Mouse (Mus musculus): ENCODE data around the gene Ly6g6d. TPM values are rescaled to one million over a fixed set of nuclear protein-coding genes. Genes with fewer than 3 reads are reported as not detected.
"Not testable (repeated sequence)": the region's sequence is repeated elsewhere in the genome, so short reads cannot be mapped to it uniquely, and the experiment has no call there.

The Ly6g6d gene
- polyA plus RNA-seq (2012; rRNA removed) = 8.5 and 10.4 TPM in 2 replicates

GRCm38 (mm10) chr17:35077786-35078233 lies at the start of gene Ly6g6d:
Gene Ly6g6d (minus strand): TSS chr17:35078065.
- Histone ChIP-seq H3K4me1 (ENCODE audit: control insufficient read depth, insufficient read depth, low read length) (peaks cover 41% of the 10 kb centered on the region), H3K27ac (ENCODE audit: insufficient read depth, low read length) (peak within 1 kb of the TSS; percentile 19; the same call in 1 of the 2 replicates), H3K27me3 (ENCODE audit: control insufficient read depth, insufficient read depth, low read length) (no peaks in the 10 kb centered on the region), H3K4me3 (replicated peaks; ENCODE audit: insufficient read depth, low read depth, low read length) (peak within 1 kb of the TSS; percentile 51)
- TF ChIP-seq CTCF (IDR thresholded peaks at IDR 0.05; ENCODE audit: borderline replicate concordance, insufficient read depth, low read depth, low read length) = peak; percentile 46; the same call in 1 of the 2 replicates
- TF ChIP-seq POLR2A (IDR thresholded peaks at IDR 0.05; ENCODE audit: borderline replicate concordance, insufficient read depth, low read length) = peak; percentile 27; the same call in 1 of the 2 replicates
- 17% methylated on average over 14 of the region's 14 CpGs for WGBS
- DNase-seq = peak; percentile 37 to 67

- DNase-seq = no peak
- Histone ChIP-seq H3K4me1 (ENCODE audit: control insufficient read depth, insufficient read depth, low read length) (peaks cover 10% of the 10 kb centered on the region), H3K4me3 (replicated peaks; ENCODE audit: insufficient read depth, low read depth, low read length) (peak overlapping the region; percentile 79), H3K27me3 (ENCODE audit: control insufficient read depth, insufficient read depth, low read length) (no peaks in the 10 kb centered on the region), H3K27ac (ENCODE audit: insufficient read depth, low read length) (no peak overlapping the region)
- TF ChIP-seq POLR2A (IDR thresholded peaks at IDR 0.05; ENCODE audit: borderline replicate concordance, insufficient read depth, low read length) (no peak), CTCF (IDR thresholded peaks at IDR 0.05; ENCODE audit: borderline replicate concordance, insufficient read depth, low read depth, low read length) (no peak)
- 57% methylated on average over 13 of the region's 13 CpGs for WGBS
These were observed 49.2 kb upstream of the Ly6g6d start for GRCm38 (mm10) chr17:35127017-35127416.

- peak; percentile 73 to 78 for DNase-seq
- peaks cover 10% of the 10 kb centered on the region for H3K4me1 ChIP-seq (ENCODE audit: control insufficient read depth, insufficient read depth, low read length)
- 1% methylated on average over 36 of the region's 36 CpGs for WGBS
These were observed 48.3 kb upstream of the Ly6g6d start, which contains the start of gene D17H6S53E for GRCm38 (mm10) chr17:35126206-35126611. Gene D17H6S53E (plus strand): TSS chr17:35126373.

GRCm38 (mm10) chr17:35125578-35125977 lies 47.7 kb upstream of the Ly6g6d start:
- H3K4me1 ChIP-seq (ENCODE audit: control insufficient read depth, insufficient read depth, low read length) = peaks cover 10% of the 10 kb centered on the region
- peak overlapping the region; percentile 23 for H3K4me3 ChIP-seq (replicated peaks; ENCODE audit: insufficient read depth, low read depth, low read length)
- 27% methylated on average over 6 of the region's 6 CpGs for WGBS
- H3K27ac ChIP-seq (ENCODE audit: insufficient read depth, low read length) = peak overlapping the region; percentile 10; the same call in 1 of the 2 replicates
- TF ChIP-seq POLR2A (IDR thresholded peaks at IDR 0.05; ENCODE audit: borderline replicate concordance, insufficient read depth, low read length) = no peak
- no peak for TF ChIP-seq CTCF (IDR thresholded peaks at IDR 0.05; ENCODE audit: borderline replicate concordance, insufficient read depth, low read depth, low read length)
- H3K27me3 ChIP-seq (ENCODE audit: control insufficient read depth, insufficient read depth, low read length) = no peaks in the 10 kb centered on the region
- no peak for DNase-seq

More at GRCm38 (mm10) chr17:35126206-35126611, 48.3 kb upstream of the Ly6g6d start, which contains the start of gene D17H6S53E:
- TF ChIP-seq CTCF (IDR thresholded peaks at IDR 0.05; ENCODE audit: borderline replicate concordance, insufficient read depth, low read depth, low read length) (no peak), POLR2A (IDR thresholded peaks at IDR 0.05; ENCODE audit: borderline replicate concordance, insufficient read depth, low read length) (peak; percentile 57; the same call in 1 of the 2 replicates)
- Histone ChIP-seq H3K27ac (ENCODE audit: insufficient read depth, low read length) (peak within 1 kb of the TSS; percentile 78), H3K4me3 (replicated peaks; ENCODE audit: insufficient read depth, low read depth, low read length) (peak within 1 kb of the TSS; percentile 79), H3K27me3 (ENCODE audit: control insufficient read depth, insufficient read depth, low read length) (no peaks in the 10 kb centered on the region)

- DNase-seq = no peak
- no peaks in the 10 kb centered on the region for H3K27me3 ChIP-seq (ENCODE audit: control insufficient read depth, insufficient read depth, low read length)
- TF ChIP-seq CTCF (IDR thresholded peaks at IDR 0.05; ENCODE audit: borderline replicate concordance, insufficient read depth, low read depth, low read length) (no peak), POLR2A (IDR thresholded peaks at IDR 0.05; ENCODE audit: borderline replicate concordance, insufficient read depth, low read length) (no peak)
- H3K4me3 ChIP-seq (replicated peaks; ENCODE audit: insufficient read depth, low read depth, low read length) = no peak overlapping the region
- no peak overlapping the region for H3K27ac ChIP-seq (ENCODE audit: insufficient read depth, low read length)
- peaks cover 10% of the 10 kb centered on the region for H3K4me1 ChIP-seq (ENCODE audit: control insufficient read depth, insufficient read depth, low read length)
- 94% methylated on average over 1 of the region's 1 CpGs for WGBS
These were observed 47.2 kb upstream of the Ly6g6d start for GRCm38 (mm10) chr17:35125081-35125480.

GRCm38 (mm10) chr17:35124261-35124896 lies 46.5 kb upstream of the Ly6g6d start:
- whole genome bisulfite sequencing = 92% methylated on average over 12 of the region's 12 CpGs

GRCm38 (mm10) chr17:35123287-35123686 lies 45.4 kb upstream of the Ly6g6d start:
- not testable (repeated sequence) for H3K27me3 ChIP-seq (ENCODE audit: control insufficient read depth, insufficient read depth, low read length); DNase-seq; H3K4me3 ChIP-seq (replicated peaks; ENCODE audit: insufficient read depth, low read depth, low read length); H3K4me1 ChIP-seq (ENCODE audit: control insufficient read depth, insufficient read depth, low read length); H3K27ac ChIP-seq (ENCODE audit: insufficient read depth, low read length)
- 73% methylated on average over 9 of the region's 9 CpGs for WGBS

More at GRCm38 (mm10) chr17:35124261-35124896, 46.5 kb upstream of the Ly6g6d start:
- DNase-seq; H3K4me3 ChIP-seq (replicated peaks; ENCODE audit: insufficient read depth, low read depth, low read length); H3K27ac ChIP-seq (ENCODE audit: insufficient read depth, low read length); H3K27me3 ChIP-seq (ENCODE audit: control insufficient read depth, insufficient read depth, low read length); H3K4me1 ChIP-seq (ENCODE audit: control insufficient read depth, insufficient read depth, low read length): not testable (repeated sequence)

- WGBS = under 1% methylated on average over 19 of the region's 19 CpGs
- H3K4me3 ChIP-seq (replicated peaks; ENCODE audit: insufficient read depth, low read depth, low read length) = peak within 1 kb of the TSS; percentile 90
These were observed 44.0 kb upstream of the Ly6g6d start, which contains the start of gene Csnk2b for GRCm38 (mm10) chr17:35121871-35122303. Gene Csnk2b (minus strand): TSS chr17:35122053.

More at GRCm38 (mm10) chr17:35121871-35122303, 44.0 kb upstream of the Ly6g6d start, which contains the start of gene Csnk2b:
- TF ChIP-seq POLR2A (IDR thresholded peaks at IDR 0.05; ENCODE audit: borderline replicate concordance, insufficient read depth, low read length) (no peak; the same call in 1 of the 2 replicates), CTCF (IDR thresholded peaks at IDR 0.05; ENCODE audit: borderline replicate concordance, insufficient read depth, low read depth, low read length) (peak; percentile 54; the same call in 1 of the 2 replicates)
- H3K4me1 ChIP-seq (ENCODE audit: control insufficient read depth, insufficient read depth, low read length) = peaks cover 6% of the 10 kb centered on the region; the same call in 1 of the 2 replicates
- H3K27me3 ChIP-seq (ENCODE audit: control insufficient read depth, insufficient read depth, low read length) = no peaks in the 10 kb centered on the region
- peak within 1 kb of the TSS; percentile 74 for H3K27ac ChIP-seq (ENCODE audit: insufficient read depth, low read length)
- DNase-seq = peak; percentile 76 to 82

Measured in cerebellum, adult 2 months (tissue).